Mouse (Mus musculus) brain, embryonic 14.5 days (tissue): ENCODE measurements around the gene Ccnk. TPM values are rescaled to one million over a fixed set of nuclear protein-coding genes. Genes with fewer than 3 reads are reported as not detected.

ENCODE experiments used
- DNase-seq: peaks from one replicate; pipeline ENCODE4 v3.0.0-alpha.2; 2011; ENCODE audit warnings: low read depth
- CTCF ChIP-seq: fragments of 200-500 bp; IDR thresholded peaks from 2 replicates; pipeline ENCODE4 v1.5.1; 2012; ENCODE audit warnings: inconsistent platforms, mild to moderate bottlenecking, moderate library complexity, borderline replicate concordance; ENCODE audit not compliant: insufficient read depth, insufficient read length; ENCODE audit errors: extremely low read depth
- POLR2A ChIP-seq: fragments of 200-500 bp; IDR thresholded peaks from 2 replicates; pipeline ENCODE4 v1.6.1; 2012; ENCODE audit warnings: mild to moderate bottlenecking, inconsistent platforms, borderline replicate concordance; ENCODE audit not compliant: poor library complexity, insufficient read depth, insufficient read length, severe bottlenecking; ENCODE audit errors: extremely low read depth
- polyA plus RNA-seq: library from polyadenylated mRNA; depleted of rRNA; stranded (reverse); fragments of >200 nt; gene quantifications from 2 replicates; pipeline ENCODE4 v1.2.3, GENCODE M21; 2012

Ccnk gene
- polyA plus RNA-seq, 1 experiment: 41.3 TPM

GRCm38 (mm10) chr12:108203895-108204294 is 24.5 kb downstream of the Ccnk start:
- no peak for DNase-seq
- no peak for TF ChIP-seq CTCF

- DNase-seq: no peak
- TF ChIP-seq POLR2A (no peak), CTCF (no peak)
Measured at GRCm38 (mm10) chr12:108204978-108205377, 25.6 kb downstream of the Ccnk start.

- TF ChIP-seq POLR2A (no peak), CTCF (peak; percentile 94)
- peak; percentile 74 for DNase-seq
Measured at GRCm38 (mm10) chr12:108206641-108207040, 27.3 kb downstream of the Ccnk start.

GRCm38 (mm10) chr12:108208216-108208615 is 28.8 kb downstream of the Ccnk start:
- no peak for TF ChIP-seq POLR2A
- TF ChIP-seq CTCF: no peak
- DNase-seq: no peak

GRCm38 (mm10) chr12:108208726-108209438 is 29.5 kb downstream of the Ccnk start:
- peak; percentile 80 for DNase-seq
- TF ChIP-seq CTCF (peak; percentile 92), POLR2A (no peak)

GRCm38 (mm10) chr12:108210623-108211022 is 31.2 kb downstream of the Ccnk start:
- DNase-seq: no peak
- TF ChIP-seq CTCF (no peak), POLR2A (no peak)

- TF ChIP-seq POLR2A: no peak
- no peak for TF ChIP-seq CTCF
- no peak for DNase-seq
Measured at GRCm38 (mm10) chr12:108212071-108212470, 32.7 kb downstream of the Ccnk start.

- DNase-seq: no peak
- TF ChIP-seq CTCF (no peak), POLR2A (no peak)
Measured at GRCm38 (mm10) chr12:108212476-108212875, 33.1 kb downstream of the Ccnk start.

GRCm38 (mm10) chr12:108213090-108214041 is 34.0 kb downstream of the Ccnk start:
- peak; percentile 78 for DNase-seq
- TF ChIP-seq POLR2A (no peak), CTCF (no peak)

GRCm38 (mm10) chr12:108215090-108215489 is 35.7 kb downstream of the Ccnk start:
- TF ChIP-seq CTCF (no peak), POLR2A (no peak)
- no peak for DNase-seq

GRCm38 (mm10) chr12:108216611-108217370 is 37.4 kb downstream of the Ccnk start:
- TF ChIP-seq CTCF (no peak), POLR2A (no peak)
- peak; percentile 75 for DNase-seq

- DNase-seq: peak; percentile 45
- TF ChIP-seq POLR2A: no peak
- peak; percentile 60; the same call in 1 of the 2 replicates for TF ChIP-seq CTCF
Measured at GRCm38 (mm10) chr12:108217572-108217971, 38.2 kb downstream of the Ccnk start.
